Mouse (Mus musculus) hindbrain, embryonic 15.5 days (tissue): ENCODE results near the gene Kank2. TPM values are rescaled to one million over a fixed set of nuclear protein-coding genes. Genes with fewer than 3 reads are reported as not detected.

Experiments used
- ATAC-seq: fragments of 200-750 bp; cut with Nextera tagmentation; 2 replicates; pipeline ENCODE4 v1.8.0; 2017; ENCODE audit warnings: low read depth, moderate number of reproducible peaks, moderate TSS enrichment; ENCODE audit not compliant: low FRiP score
- H3K27ac ChIP-seq: fragments of 300-500 bp; sonication (generic); replicated peaks from 2 replicates; pipeline ENCODE4 v1.5.1; 2015; ENCODE audit warnings: mild to moderate bottlenecking, inconsistent platforms
- H3K27me3 ChIP-seq: fragments of 300-500 bp; sonication (generic); 2 replicates; pipeline ENCODE4 v1.6.1; 2015; ENCODE audit warnings: control low read depth, inconsistent platforms
- H3K36me3 ChIP-seq: fragments of 300-500 bp; sonication (generic); 2 replicates; pipeline ENCODE4 v1.6.1; 2015; ENCODE audit warnings: control low read depth, inconsistent platforms
- H3K4me1 ChIP-seq: fragments of 300-500 bp; sonication (generic); replicated peaks from 2 replicates; pipeline ENCODE4 v1.6.1; 2015; ENCODE audit warnings: control low read depth, inconsistent platforms
- H3K4me2 ChIP-seq: fragments of 300-500 bp; sonication (generic); 2 replicates; pipeline ENCODE4 v1.6.1; 2015; ENCODE audit warnings: moderate library complexity, mild to moderate bottlenecking, inconsistent platforms
- H3K4me3 ChIP-seq: fragments of 300-500 bp; sonication (generic); 2 replicates; pipeline ENCODE4 v1.5.1; 2015; ENCODE audit warnings: mild to moderate bottlenecking, inconsistent platforms
- H3K9ac ChIP-seq: fragments of 300-500 bp; sonication (generic); 2 replicates; pipeline ENCODE4 v1.6.1; 2015; ENCODE audit warnings: inconsistent platforms
- H3K9me3 ChIP-seq: fragments of 300-500 bp; sonication (generic); 2 replicates; pipeline ENCODE4 v1.6.1; 2016; ENCODE audit warnings: control low read depth, inconsistent platforms
- WGBS: fragments of 180-500 bp; shearing (Covaris S2); methylation state at CpG from one replicate; pipeline ENCODE4 v1.1.7; 2015; 5-methylcytosine and 5-hydroxymethylcytosine counted together
- polyA plus RNA-seq: library from polyadenylated mRNA; unstranded; fragments of >200 nt; fragmentation: Nextera tagmentation; extraction: Ambion mirVana; gene quantifications from 2 replicates; pipeline ENCODE4 v1.2.1, GENCODE M21; 2015

The Kank2 gene
- polyA plus RNA-seq, 1 experiment from 2014 or later, result 5.2 TPM

DNA sequence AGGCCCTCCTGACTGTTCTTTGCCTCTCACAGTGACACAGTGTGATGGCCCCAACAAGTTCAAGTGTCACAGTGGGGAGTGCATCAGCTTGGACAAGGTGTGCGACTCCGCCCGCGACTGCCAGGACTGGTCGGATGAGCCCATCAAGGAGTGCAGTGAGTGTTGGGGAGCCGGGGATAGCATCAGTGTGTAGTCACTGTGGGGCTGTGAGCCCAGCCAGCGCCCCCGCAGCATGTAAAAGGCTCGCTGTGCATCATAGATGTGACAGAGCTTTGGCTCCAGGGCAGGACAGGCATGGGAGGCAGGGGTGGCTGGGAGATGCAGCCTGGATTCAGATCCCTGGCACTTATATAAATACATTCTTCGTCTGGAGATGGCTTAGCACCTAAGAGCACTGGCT lies 61.4 kb downstream of the Kank2 start:
- Histone ChIP-seq H3K4me2 (no peak overlapping the region), H3K4me1 (no peaks in the 10 kb centered on the region), H3K9me3 (no peaks in the 10 kb centered on the region), H3K4me3 (no peak overlapping the region), H3K27ac (no peak overlapping the region), H3K9ac (no peak overlapping the region), H3K36me3 (peaks cover 95% of the 10 kb centered on the region), H3K27me3 (no peaks in the 10 kb centered on the region)
- ATAC-seq, result no peak
- 96% methylated on average over 10 of the region's 10 CpGs for WGBS

- Histone ChIP-seq H3K27ac (no peak overlapping the region), H3K4me3 (no peak overlapping the region), H3K27me3 (no peaks in the 10 kb centered on the region), H3K4me1 (no peaks in the 10 kb centered on the region), H3K36me3 (peaks cover 90% of the 10 kb centered on the region), H3K4me2 (no peak overlapping the region), H3K9ac (no peak overlapping the region), H3K9me3 (no peaks in the 10 kb centered on the region)
- no peak for ATAC-seq
- WGBS, result 87% methylated on average over 3 of the region's 3 CpGs
Observed at GRCm38 (mm10) chr9:21736580-21736979, 62.0 kb downstream of the Kank2 start.

- Histone ChIP-seq H3K4me2 (no peak overlapping the region), H3K9ac (no peak overlapping the region), H3K27me3 (no peaks in the 10 kb centered on the region), H3K4me1 (no peaks in the 10 kb centered on the region), H3K4me3 (no peak overlapping the region), H3K36me3 (peaks cover 79% of the 10 kb centered on the region), H3K9me3 (no peaks in the 10 kb centered on the region), H3K27ac (no peak overlapping the region)
- 87% methylated on average over 14 of the region's 14 CpGs for WGBS
- ATAC-seq, result no peak
Observed at GRCm38 (mm10) chr9:21735126-21735525, 63.4 kb downstream of the Kank2 start.

GRCm38 (mm10) chr9:21733989-21734388 lies 64.6 kb downstream of the Kank2 start:
- Histone ChIP-seq H3K4me2 (no peak overlapping the region), H3K9ac (no peak overlapping the region), H3K4me1 (0 out of 2 replicates have a peak, but pooled peaks cover 3% of the 10 kb centered on the region), H3K27ac (no peak overlapping the region), H3K27me3 (no peaks in the 10 kb centered on the region), H3K4me3 (no peak overlapping the region), H3K9me3 (no peaks in the 10 kb centered on the region), H3K36me3 (peaks cover 68% of the 10 kb centered on the region)
- ATAC-seq, result no peak
- WGBS, result 97% methylated on average over 7 of the region's 7 CpGs

- no peak overlapping the region for H3K4me3 ChIP-seq
- no peak overlapping the region for H3K27ac ChIP-seq
- 0 out of 2 replicates have a peak, but pooled peaks cover 3% of the 10 kb centered on the region for H3K4me1 ChIP-seq
- no peaks in the 10 kb centered on the region for H3K27me3 ChIP-seq
- H3K36me3 ChIP-seq, result peaks cover 62% of the 10 kb centered on the region
- no peak for ATAC-seq
- no peak overlapping the region for H3K9ac ChIP-seq
- H3K4me2 ChIP-seq, result no peak overlapping the region
- no peaks in the 10 kb centered on the region for H3K9me3 ChIP-seq
- WGBS, result 83% methylated on average over 17 of the region's 17 CpGs
Observed at GRCm38 (mm10) chr9:21733446-21733845, 65.1 kb downstream of the Kank2 start.

GRCm38 (mm10) chr9:21732288-21732687 lies 66.3 kb downstream of the Kank2 start:
- Histone ChIP-seq H3K9me3 (no peaks in the 10 kb centered on the region), H3K4me3 (no peak overlapping the region), H3K36me3 (peaks cover 51% of the 10 kb centered on the region), H3K27ac (no peak overlapping the region), H3K4me1 (0 out of 2 replicates have a peak, but pooled peaks cover 3% of the 10 kb centered on the region), H3K27me3 (no peaks in the 10 kb centered on the region), H3K9ac (no peak overlapping the region), H3K4me2 (no peak overlapping the region)
- 92% methylated on average over 9 of the region's 9 CpGs for WGBS
- no peak for ATAC-seq

DNA sequence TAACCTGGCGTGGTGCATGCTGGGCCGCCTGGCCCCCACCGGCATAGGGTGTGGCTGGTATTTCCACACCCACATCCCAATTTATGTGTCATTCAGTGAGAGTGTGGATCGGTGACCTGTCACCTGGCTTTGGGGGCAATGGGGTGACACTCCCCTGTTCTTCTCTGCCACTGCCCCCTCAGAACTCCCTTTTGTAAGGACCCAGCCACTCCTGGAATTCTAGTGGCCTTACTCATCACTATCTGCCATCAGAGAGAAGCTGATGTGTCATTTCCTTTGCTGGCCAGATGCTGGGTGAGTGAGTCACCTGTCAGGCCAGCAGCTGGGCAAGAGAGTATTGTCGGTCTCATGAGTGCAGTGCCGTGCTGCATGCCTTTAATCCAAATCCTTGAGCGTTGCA lies 69.3 kb downstream of the Kank2 start:
- no peaks in the 10 kb centered on the region for H3K27me3 ChIP-seq
- H3K4me1 ChIP-seq, result peaks cover 27% of the 10 kb centered on the region
- no peak overlapping the region for H3K9ac ChIP-seq
- no peak overlapping the region for H3K27ac ChIP-seq
- no peak for ATAC-seq
- no peak overlapping the region for H3K4me3 ChIP-seq
- peaks cover 21% of the 10 kb centered on the region for H3K36me3 ChIP-seq
- no peaks in the 10 kb centered on the region for H3K9me3 ChIP-seq
- 88% methylated on average over 7 of the region's 7 CpGs for WGBS
- H3K4me2 ChIP-seq, result no peak overlapping the region

DNA sequence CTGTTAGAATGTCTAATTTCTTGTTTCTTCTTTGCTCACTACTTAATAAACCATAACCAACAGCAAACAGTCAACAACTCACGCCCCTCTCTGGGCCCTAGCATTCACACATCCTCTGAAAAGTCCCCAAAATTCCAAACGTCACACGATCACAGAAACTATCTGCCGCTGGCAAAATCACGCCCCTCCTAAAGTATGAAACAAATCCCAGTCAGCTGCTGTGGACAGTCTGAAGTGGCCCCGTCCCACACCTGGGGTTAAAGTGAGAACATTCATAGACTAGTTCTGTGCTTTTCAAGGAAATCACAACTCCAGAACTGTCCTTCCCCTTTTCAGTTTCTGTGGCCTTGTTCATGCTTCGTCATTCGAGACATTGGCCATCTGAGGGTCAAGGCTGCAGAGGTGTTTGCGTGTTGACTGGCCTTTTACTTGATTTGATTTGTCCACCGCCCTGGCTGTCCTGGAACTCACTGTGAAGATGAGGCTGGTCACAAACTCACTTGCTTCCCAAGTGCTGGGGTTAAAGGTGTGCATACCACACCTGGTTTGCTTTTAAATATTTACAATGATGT lies 70.2 kb downstream of the Kank2 start:
- Histone ChIP-seq H3K27me3 (no peaks in the 10 kb centered on the region), H3K27ac (no peak overlapping the region), H3K4me2 (no peak overlapping the region), H3K4me3 (no peak overlapping the region), H3K9ac (no peak overlapping the region), H3K4me1 (peaks cover 27% of the 10 kb centered on the region), H3K9me3 (no peaks in the 10 kb centered on the region), H3K36me3 (peaks cover 12% of the 10 kb centered on the region)
- no peak for ATAC-seq
- 92% methylated on average over 10 of the region's 10 CpGs for WGBS

DNA sequence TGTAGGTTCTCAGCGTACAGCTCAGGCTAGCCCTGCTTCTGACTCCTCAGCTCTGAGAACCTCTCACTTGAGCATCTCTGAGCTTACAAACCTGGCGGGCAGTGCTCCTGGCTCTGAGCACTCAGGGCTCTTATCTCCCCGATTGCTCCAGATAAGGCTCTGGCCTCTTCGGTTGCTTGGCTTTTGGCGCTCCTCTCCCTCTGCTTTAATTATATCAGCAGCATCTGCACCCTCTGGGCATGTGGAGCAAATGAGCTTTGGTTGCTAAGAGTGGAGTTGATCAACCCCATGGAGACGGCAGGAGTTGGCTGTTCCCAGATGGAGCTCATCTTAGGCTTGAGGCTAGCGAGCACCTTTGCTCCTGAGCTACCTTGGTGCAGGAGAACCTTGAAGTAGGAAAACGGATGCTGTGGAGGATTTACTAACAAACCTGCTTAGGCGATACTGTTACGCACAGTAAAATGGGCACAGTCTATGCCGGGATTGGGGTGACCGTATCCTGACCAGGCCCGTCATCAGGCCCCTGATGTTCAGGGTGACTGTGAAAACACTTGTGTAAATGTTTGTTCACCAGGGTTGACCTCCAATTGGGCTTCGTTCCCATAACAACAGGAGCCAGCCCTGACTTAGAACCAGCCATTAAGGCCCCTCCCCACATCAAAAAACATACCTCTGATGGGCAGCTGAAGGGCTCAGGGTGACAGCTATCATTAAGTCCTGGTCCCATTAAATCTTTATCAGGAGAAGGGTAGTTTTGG lies 72.1 kb downstream of the Kank2 start:
- Histone ChIP-seq H3K27me3 (no peaks in the 10 kb centered on the region), H3K27ac (no peak overlapping the region), H3K36me3 (no peaks in the 10 kb centered on the region), H3K9ac (no peak overlapping the region), H3K4me2 (peak overlapping the region; percentile 69), H3K9me3 (no peaks in the 10 kb centered on the region), H3K4me3 (0 out of 2 replicates have a peak overlapping the region, but pooled peaks have one; percentile 14), H3K4me1 (peaks cover 34% of the 10 kb centered on the region)
- ATAC-seq, result no peak
- WGBS, result 66% methylated on average over 14 of the region's 14 CpGs

GRCm38 (mm10) chr9:21725224-21726121 lies 73.1 kb downstream of the Kank2 start:
- Histone ChIP-seq H3K4me2 (peak overlapping the region; percentile 69), H3K9me3 (no peaks in the 10 kb centered on the region), H3K27ac (0 out of 2 replicates have a peak overlapping the region, but pooled peaks have one; percentile 94), H3K36me3 (no peaks in the 10 kb centered on the region), H3K9ac (peak overlapping the region; percentile 52; the same call in 1 of the 2 replicates), H3K27me3 (no peaks in the 10 kb centered on the region), H3K4me1 (peaks cover 34% of the 10 kb centered on the region), H3K4me3 (peak overlapping the region; percentile 74)
- 79% methylated on average over 23 of the region's 23 CpGs for WGBS
- no peak for ATAC-seq

- ATAC-seq, result peak; percentile 96
- Histone ChIP-seq H3K27me3 (no peaks in the 10 kb centered on the region), H3K9ac (peak overlapping the region; percentile 69), H3K27ac (peak overlapping the region; percentile 94), H3K36me3 (no peaks in the 10 kb centered on the region), H3K4me2 (peak overlapping the region; percentile 69), H3K9me3 (no peaks in the 10 kb centered on the region), H3K4me3 (peak overlapping the region; percentile 74), H3K4me1 (peaks cover 31% of the 10 kb centered on the region)
- 0% methylated on average over 18 of the region's 18 CpGs for WGBS
Observed at GRCm38 (mm10) chr9:21724147-21724536, 74.4 kb downstream of the Kank2 start.
